Mouse (Mus musculus): ENCODE results near the gene Zfp710. TPM values are rescaled to one million over a fixed set of nuclear protein-coding genes. Genes with fewer than 3 reads are reported as not detected.
A peak's percentile ranks its signal among the peaks of the same experiment; 100 is the strongest.
"Not testable (repeated sequence)": the region's sequence is repeated elsewhere in the genome, so short reads cannot be mapped to it uniquely, and the experiment has no call there.

The Zfp710 gene
- polyA plus RNA-seq (2015; fragmentation: Nextera tagmentation; extraction: Ambion mirVana): 10.3 and 12.0 TPM in 2 replicates

DNA sequence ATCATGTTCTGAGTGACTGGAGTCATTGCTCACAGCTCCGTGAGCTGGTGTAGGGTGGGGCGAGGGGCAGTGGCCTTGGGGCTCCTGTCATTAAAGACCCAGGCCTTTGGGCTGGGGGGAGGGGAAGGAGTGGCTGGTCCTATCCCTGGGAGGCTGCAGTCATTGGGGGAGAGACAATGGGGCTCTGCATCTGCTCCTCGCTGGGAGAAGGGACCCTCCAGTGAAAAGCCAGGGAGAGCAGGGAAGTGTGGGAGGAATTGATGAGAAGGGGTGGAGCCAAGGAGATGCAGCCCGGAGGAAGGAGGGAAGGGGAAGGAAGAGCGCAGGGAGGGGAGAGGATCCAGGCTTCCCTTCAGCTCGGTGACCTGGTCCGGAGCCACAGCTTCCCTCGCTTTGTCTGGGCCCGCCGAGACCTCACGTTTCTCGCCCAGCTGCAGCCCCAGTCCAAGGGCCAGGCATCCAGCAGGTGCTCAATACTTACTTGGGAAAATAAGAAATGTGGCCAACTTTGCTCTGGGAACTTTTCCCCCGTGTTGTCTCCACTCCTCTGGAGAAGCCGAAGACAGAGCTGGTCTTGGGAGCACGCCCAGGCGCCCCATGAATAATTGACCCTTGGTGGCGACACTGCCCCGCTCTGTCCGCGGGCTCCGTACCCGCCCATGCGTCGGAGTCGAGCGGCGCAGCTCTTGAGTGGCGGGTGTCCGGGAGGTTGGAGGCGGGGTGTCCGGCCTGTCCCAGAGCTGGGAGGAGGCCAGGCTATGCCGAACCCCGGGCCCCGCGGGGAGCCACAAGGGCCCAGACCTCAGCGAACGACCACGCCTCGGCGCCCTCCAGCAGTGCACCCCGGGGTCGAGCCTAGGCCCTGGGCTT is at the start of gene Zfp710:
TSS of gene Zfp710 (plus strand) at position 294 of the 870 bp plus-strand sequence.
- H3K36me3 ChIP-seq (ENCODE audit: control insufficient read depth, insufficient read depth, low read length): no peaks in the 10 kb centered on the region
- peak; percentile 91 for ATAC-seq (ENCODE audit: low FRiP score, low TSS enrichment)
- H3K4me2 ChIP-seq (replicated peaks; ENCODE audit: low read depth): peak within 1 kb of the TSS; percentile 83
- DNase-seq (ENCODE audit: low spot score): peak; percentile 91
- H3K9ac ChIP-seq (ENCODE audit: low read length): peak within 1 kb of the TSS; percentile 94
- WGBS: 2% methylated on average over 41 of the region's 42 CpGs
- no peaks in the 10 kb centered on the region for H3K9me3 ChIP-seq (ENCODE audit: control insufficient read depth, low read length)
- TF ChIP-seq EP300 (optimal IDR thresholded peaks at IDR 0.05) (no peak), CTCF (IDR thresholded peaks at IDR 0.05; ENCODE audit: low read depth) (peak; percentile 53)
- H3K4me1 ChIP-seq (replicated peaks; ENCODE audit: control insufficient read depth, insufficient read depth): 0 out of 2 replicates have a peak, but pooled peaks cover 3% of the 10 kb centered on the region
- H3K27ac ChIP-seq (replicated peaks): peak within 1 kb of the TSS; percentile 99
- H3K27me3 ChIP-seq (ENCODE audit: control insufficient read depth, insufficient read depth, low read length): no peaks in the 10 kb centered on the region
- peak within 1 kb of the TSS; percentile 87 for H3K4me3 ChIP-seq (ENCODE audit: low read depth, low read length)

DNA sequence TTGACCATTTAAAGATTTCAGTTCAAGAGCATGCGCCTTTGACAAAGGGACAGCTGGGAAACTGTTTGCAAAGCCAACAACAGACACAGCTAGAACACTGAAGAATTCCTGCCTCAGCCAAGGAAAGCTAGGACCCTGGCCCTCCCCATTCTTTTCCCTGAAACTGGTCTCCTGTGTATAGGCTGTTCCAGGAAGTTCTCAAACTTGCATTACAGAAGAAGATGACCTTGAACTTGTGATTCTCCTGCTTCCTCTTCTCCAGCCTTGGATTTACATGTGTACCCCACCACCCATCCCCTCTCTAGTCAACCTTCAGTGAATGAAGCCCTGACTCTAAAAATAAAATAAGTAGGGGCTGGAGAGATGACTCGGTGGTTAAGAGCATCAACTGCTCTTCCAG is 49.3 kb upstream of the Zfp710 start:
- 85% methylated on average over 2 of the region's 2 CpGs for WGBS
- H3K4me3 ChIP-seq (ENCODE audit: low read depth, low read length): no peak overlapping the region
- no peak for ATAC-seq (ENCODE audit: low FRiP score, low TSS enrichment)

GRCm38 (mm10) chr7:79986717-79987116 is 37.9 kb upstream of the Zfp710 start:
- Histone ChIP-seq H3K9ac (ENCODE audit: low read length) (no peak overlapping the region), H3K36me3 (ENCODE audit: control insufficient read depth, insufficient read depth, low read length) (no peaks in the 10 kb centered on the region), H3K4me1 (replicated peaks; ENCODE audit: control insufficient read depth, insufficient read depth) (no peaks in the 10 kb centered on the region), H3K9me3 (ENCODE audit: control insufficient read depth, low read length) (no peaks in the 10 kb centered on the region), H3K4me3 (ENCODE audit: low read depth, low read length) (no peak overlapping the region), H3K4me2 (replicated peaks; ENCODE audit: low read depth) (no peak overlapping the region), H3K27ac (replicated peaks) (no peak overlapping the region), H3K27me3 (ENCODE audit: control insufficient read depth, insufficient read depth, low read length) (no peaks in the 10 kb centered on the region)
- 86% methylated on average over 7 of the region's 7 CpGs for WGBS
- DNase-seq (ENCODE audit: low spot score) (no peak), ATAC-seq (ENCODE audit: low FRiP score, low TSS enrichment) (no peak)
- no peak for TF ChIP-seq EP300 (optimal IDR thresholded peaks at IDR 0.05)
- no peak for TF ChIP-seq CTCF (IDR thresholded peaks at IDR 0.05; ENCODE audit: low read depth)

More for the DNA sequence above, 49.3 kb upstream of the Zfp710 start:
- TF ChIP-seq EP300 (optimal IDR thresholded peaks at IDR 0.05) (no peak), CTCF (IDR thresholded peaks at IDR 0.05; ENCODE audit: low read depth) (no peak)
- no peak for DNase-seq (ENCODE audit: low spot score)
- Histone ChIP-seq H3K9ac (ENCODE audit: low read length) (no peak overlapping the region), H3K36me3 (ENCODE audit: control insufficient read depth, insufficient read depth, low read length) (no peaks in the 10 kb centered on the region), H3K27me3 (ENCODE audit: control insufficient read depth, insufficient read depth, low read length) (no peaks in the 10 kb centered on the region), H3K27ac (replicated peaks) (no peak overlapping the region), H3K9me3 (ENCODE audit: control insufficient read depth, low read length) (no peaks in the 10 kb centered on the region), H3K4me2 (replicated peaks; ENCODE audit: low read depth) (no peak overlapping the region), H3K4me1 (replicated peaks; ENCODE audit: control insufficient read depth, insufficient read depth) (no peaks in the 10 kb centered on the region)

- ATAC-seq (ENCODE audit: low FRiP score, low TSS enrichment): peak; percentile 67
- Histone ChIP-seq H3K9ac (ENCODE audit: low read length) (no peak overlapping the region), H3K27ac (replicated peaks) (no peak overlapping the region), H3K27me3 (ENCODE audit: control insufficient read depth, insufficient read depth, low read length) (no peaks in the 10 kb centered on the region), H3K4me3 (ENCODE audit: low read depth, low read length) (no peak overlapping the region), H3K4me1 (replicated peaks; ENCODE audit: control insufficient read depth, insufficient read depth) (no peaks in the 10 kb centered on the region), H3K36me3 (ENCODE audit: control insufficient read depth, insufficient read depth, low read length) (no peaks in the 10 kb centered on the region), H3K4me2 (replicated peaks; ENCODE audit: low read depth) (no peak overlapping the region), H3K9me3 (ENCODE audit: control insufficient read depth, low read length) (no peaks in the 10 kb centered on the region)
- peak; percentile 43 for TF ChIP-seq EP300 (optimal IDR thresholded peaks at IDR 0.05)
- TF ChIP-seq CTCF (IDR thresholded peaks at IDR 0.05; ENCODE audit: low read depth): no peak
- no peak for DNase-seq (ENCODE audit: low spot score)
- WGBS: 35% methylated on average over 3 of the region's 3 CpGs
Observed at GRCm38 (mm10) chr7:79987745-79988144, 36.9 kb upstream of the Zfp710 start.

GRCm38 (mm10) chr7:79988466-79988865 is 36.1 kb upstream of the Zfp710 start:
- H3K4me3 ChIP-seq (ENCODE audit: low read depth, low read length); H3K9ac ChIP-seq (ENCODE audit: low read length); H3K9me3 ChIP-seq (ENCODE audit: control insufficient read depth, low read length); H3K27me3 ChIP-seq (ENCODE audit: control insufficient read depth, insufficient read depth, low read length); H3K4me1 ChIP-seq (replicated peaks; ENCODE audit: control insufficient read depth, insufficient read depth); H3K27ac ChIP-seq (replicated peaks); H3K36me3 ChIP-seq (ENCODE audit: control insufficient read depth, insufficient read depth, low read length); H3K4me2 ChIP-seq (replicated peaks; ENCODE audit: low read depth); DNase-seq (ENCODE audit: low spot score); ATAC-seq (ENCODE audit: low FRiP score, low TSS enrichment): not testable (repeated sequence)
- 84% methylated on average over 1 of the region's 1 CpGs for WGBS

DNA sequence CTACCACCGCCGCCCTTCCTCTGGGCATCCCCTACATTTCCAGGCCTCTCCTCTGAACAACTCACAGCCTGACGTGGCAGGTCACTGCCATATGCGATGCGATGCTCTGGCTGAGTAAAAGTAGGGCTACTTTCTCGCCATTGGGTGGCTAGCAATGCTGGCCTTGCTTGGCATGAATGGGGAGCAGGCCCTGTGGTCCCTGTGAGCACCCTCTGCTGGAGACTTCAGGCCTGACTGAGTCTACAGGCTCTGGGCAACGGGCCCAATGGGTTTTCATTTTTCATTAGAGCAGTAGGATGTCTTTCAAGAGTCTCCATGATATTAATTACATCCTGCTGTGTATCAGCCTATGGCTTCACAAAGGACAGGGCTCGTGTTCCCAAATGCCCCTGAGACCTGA is 30.1 kb upstream of the Zfp710 start:
- WGBS: 34% methylated on average over 8 of the region's 8 CpGs
- 0 out of 2 replicates have a peak, but pooled peaks have one; percentile 47 for ATAC-seq (ENCODE audit: low FRiP score, low TSS enrichment)
- H3K4me2 ChIP-seq (replicated peaks; ENCODE audit: low read depth): no peak overlapping the region
- H3K36me3 ChIP-seq (ENCODE audit: control insufficient read depth, insufficient read depth, low read length): no peaks in the 10 kb centered on the region
- TF ChIP-seq CTCF (IDR thresholded peaks at IDR 0.05; ENCODE audit: low read depth): peak; percentile 76
- TF ChIP-seq EP300 (optimal IDR thresholded peaks at IDR 0.05): no peak
- H3K9ac ChIP-seq (ENCODE audit: low read length): no peak overlapping the region
- no peak overlapping the region for H3K27ac ChIP-seq (replicated peaks)
- H3K4me3 ChIP-seq (ENCODE audit: low read depth, low read length): no peak overlapping the region
- H3K27me3 ChIP-seq (ENCODE audit: control insufficient read depth, insufficient read depth, low read length): no peaks in the 10 kb centered on the region
- no peaks in the 10 kb centered on the region for H3K4me1 ChIP-seq (replicated peaks; ENCODE audit: control insufficient read depth, insufficient read depth)
- DNase-seq (ENCODE audit: low spot score): peak; percentile 64
- H3K9me3 ChIP-seq (ENCODE audit: control insufficient read depth, low read length): no peaks in the 10 kb centered on the region
